Mouse (Mus musculus) ZHBTc4 (cell line): Measurements from ENCODE around the gene Sort1.

Source experiments
- DNase-seq: peaks from one replicate; pipeline ENCODE4 v3.0.0-alpha.2; 2011; ENCODE audit warnings: low read depth, low spot score

Sort1 gene

GRCm38 (mm10) chr3:108295379-108296219 lies 11.7 kb downstream of the Sort1 start:
- DNase-seq: peak; percentile 34

GRCm38 (mm10) chr3:108296220-108297049 lies 12.6 kb downstream of the Sort1 start:
- peak; percentile 46 for DNase-seq

- DNase-seq: no peak
Measured at GRCm38 (mm10) chr3:108297050-108297419, 13.2 kb downstream of the Sort1 start.

GRCm38 (mm10) chr3:108297603-108298553 lies 14.0 kb downstream of the Sort1 start:
- DNase-seq: no peak

- DNase-seq: no peak
Measured at GRCm38 (mm10) chr3:108300455-108301030, 16.7 kb downstream of the Sort1 start.

- peak; percentile 52 for DNase-seq
Measured at GRCm38 (mm10) chr3:108303683-108304082, 19.8 kb downstream of the Sort1 start.

GRCm38 (mm10) chr3:108304747-108305146 lies 20.9 kb downstream of the Sort1 start:
- DNase-seq: no peak

GRCm38 (mm10) chr3:108306387-108306786 lies 22.5 kb downstream of the Sort1 start:
- DNase-seq: no peak

- DNase-seq: no peak
Measured at GRCm38 (mm10) chr3:108307485-108307884, 23.6 kb downstream of the Sort1 start.

GRCm38 (mm10) chr3:108310921-108311341 lies 27.0 kb downstream of the Sort1 start:
- no peak for DNase-seq

GRCm38 (mm10) chr3:108311688-108312087 lies 27.8 kb downstream of the Sort1 start:
- DNase-seq: no peak

GRCm38 (mm10) chr3:108312414-108312813 lies 28.5 kb downstream of the Sort1 start:
- no peak for DNase-seq

- no peak for DNase-seq
Measured at GRCm38 (mm10) chr3:108313138-108313537, 29.3 kb downstream of the Sort1 start.

- DNase-seq: no peak
Measured at GRCm38 (mm10) chr3:108314038-108314675, 30.3 kb downstream of the Sort1 start.

GRCm38 (mm10) chr3:108318517-108318916 lies 34.6 kb downstream of the Sort1 start:
- no peak for DNase-seq

- no peak for DNase-seq
Measured at GRCm38 (mm10) chr3:108321671-108322070, 37.8 kb downstream of the Sort1 start.

- no peak for DNase-seq
Measured at GRCm38 (mm10) chr3:108322136-108322535, 38.3 kb downstream of the Sort1 start.

- peak; percentile 14 for DNase-seq
Measured at GRCm38 (mm10) chr3:108322962-108323361, 39.1 kb downstream of the Sort1 start.

GRCm38 (mm10) chr3:108324837-108325236 lies 41.0 kb downstream of the Sort1 start:
- DNase-seq: no peak

GRCm38 (mm10) chr3:108325521-108325920 lies 41.6 kb downstream of the Sort1 start:
- no peak for DNase-seq

GRCm38 (mm10) chr3:108327275-108327674 lies 43.4 kb downstream of the Sort1 start:
- DNase-seq: no peak
